Mouse (Mus musculus): ENCODE data around the gene Naa35.

DNA sequence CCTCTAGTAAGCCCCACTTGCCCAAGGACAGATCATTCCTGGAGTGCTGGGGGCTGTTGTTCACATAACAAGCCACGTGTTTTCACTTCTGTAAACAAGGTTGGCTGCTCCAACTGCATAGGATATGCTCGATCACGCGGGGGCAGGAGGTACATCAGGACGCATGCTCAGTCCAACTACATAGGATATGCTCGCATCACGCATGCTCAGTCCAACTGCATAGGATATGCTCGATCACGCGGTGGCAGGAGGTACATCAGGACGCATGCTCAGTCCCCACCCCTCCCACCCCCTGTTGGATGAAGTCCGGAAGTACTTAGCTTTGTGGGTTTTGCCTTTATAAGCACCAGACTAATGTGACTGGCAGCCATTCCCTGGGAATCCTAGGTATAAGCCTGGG is 76.9 kb downstream of the Naa35 start:
- TF ChIP-seq GATA1 (IDR thresholded peaks at IDR 0.05; ENCODE audit: borderline replicate concordance, low read length): no peak
- no peak for TF ChIP-seq FLI1 (IDR thresholded peaks at IDR 0.05; ENCODE audit: low read length)
